Mouse (Mus musculus) olfactory bulb, adult 2 months (tissue): ENCODE measurements around the gene Acyp2.

Experiments
- CTCF ChIP-seq: fragments of 200-500 bp; IDR thresholded peaks from 2 replicates; pipeline ENCODE4 v1.5.1; 2012; ENCODE audit warnings: low read depth, mild to moderate bottlenecking, low read length, moderate library complexity; ENCODE audit not compliant: insufficient read depth
- POLR2A ChIP-seq: fragments of 200-500 bp; IDR thresholded peaks from 2 replicates; pipeline ENCODE4 v1.6.1; 2012; ENCODE audit warnings: mild to moderate bottlenecking, low read depth, low read length, moderate library complexity; ENCODE audit not compliant: insufficient read depth

- TF ChIP-seq CTCF (no peak), POLR2A (no peak)
These were observed 89.2 kb downstream of the Acyp2 start for GRCm38 (mm10) chr11:30560215-30560614.
